Mouse (Mus musculus) heart, postnatal 36 days (tissue): Measurements from ENCODE around the gene Rnps1. TPM values are rescaled to one million over a fixed set of nuclear protein-coding genes. Genes with fewer than 3 reads are reported as not detected.

ENCODE experiments used
- DNase-seq, 2 experiments: peaks; one replicate each; pipeline ENCODE4 v3.0.0; 2021 to 2022
- intact Hi-C: fragments of 180-260 bp; cut with DNase I; formaldehyde crosslinking; loops from one replicate; pipeline ENCODE4 v1.15.1; 2025
- total RNA-seq, 2 experiments: library from RNA; stranded (reverse); gene quantifications; 2 replicates each; pipeline ENCODE4 v1.2.3; 2021

The Rnps1 gene
- total RNA-seq, 2 experiments from 2014 or later: 58.4 to 61.6 TPM

- no peak for DNase-seq
- intact Hi-C loops: no loop called here
Observed at GRCm38 (mm10) chr17:24468636-24469246, 54.4 kb downstream of the Rnps1 start.

GRCm38 (mm10) chr17:24469336-24469909, 55.1 kb downstream of the Rnps1 start:
- intact Hi-C loops: no loop called here
- no peak for DNase-seq

DNA sequence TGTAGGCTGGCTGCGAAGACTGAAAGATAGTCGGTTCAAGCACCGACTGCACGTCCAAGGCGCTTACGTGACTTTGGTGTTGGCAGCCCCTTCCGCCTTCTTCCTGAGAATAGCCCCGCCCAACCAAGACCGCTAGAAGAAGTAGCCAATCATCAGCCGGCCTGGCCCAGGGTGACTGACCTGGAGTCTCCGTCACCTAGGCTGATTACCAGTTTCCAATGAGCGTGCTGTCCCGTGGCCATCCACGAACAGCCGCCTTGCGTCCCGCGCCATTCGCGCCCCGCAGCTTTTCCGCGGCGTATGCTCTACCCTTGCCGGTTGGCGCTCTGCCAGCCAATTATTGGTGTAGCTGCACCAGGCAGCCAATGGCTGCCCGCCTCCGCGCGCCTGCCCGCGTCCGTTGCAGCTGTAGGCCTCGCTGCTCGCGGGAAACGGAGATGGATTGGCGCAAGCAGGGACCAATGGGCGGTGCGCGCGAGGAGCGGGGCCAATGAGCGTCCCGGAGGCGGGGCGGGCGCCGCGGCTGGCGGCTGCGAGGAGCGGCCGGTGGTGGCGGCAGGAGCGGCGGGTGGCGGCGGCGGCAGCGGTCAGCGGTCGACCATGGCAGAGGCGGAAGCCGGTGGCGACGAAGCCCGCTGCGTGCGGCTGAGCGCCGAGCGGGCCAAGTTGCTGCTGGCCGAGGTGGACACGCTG, 55.7 kb downstream of the Rnps1 start, which contains the start of the genes E4f1 and Pgp:
E4f1 (minus strand) TSS at position 404 of the 693 bp plus-strand sequence.
Pgp (plus strand) TSS at position 483 of the 693 bp plus-strand sequence.
- peak; percentile 97 to 99 for DNase-seq
- intact Hi-C loops: no loop called here

- DNase-seq: peak in 1 of 2 experiments; percentile 41
- intact Hi-C loops: no loop called here
Observed at GRCm38 (mm10) chr17:24470701-24471527, 56.5 kb downstream of the Rnps1 start.

DNA sequence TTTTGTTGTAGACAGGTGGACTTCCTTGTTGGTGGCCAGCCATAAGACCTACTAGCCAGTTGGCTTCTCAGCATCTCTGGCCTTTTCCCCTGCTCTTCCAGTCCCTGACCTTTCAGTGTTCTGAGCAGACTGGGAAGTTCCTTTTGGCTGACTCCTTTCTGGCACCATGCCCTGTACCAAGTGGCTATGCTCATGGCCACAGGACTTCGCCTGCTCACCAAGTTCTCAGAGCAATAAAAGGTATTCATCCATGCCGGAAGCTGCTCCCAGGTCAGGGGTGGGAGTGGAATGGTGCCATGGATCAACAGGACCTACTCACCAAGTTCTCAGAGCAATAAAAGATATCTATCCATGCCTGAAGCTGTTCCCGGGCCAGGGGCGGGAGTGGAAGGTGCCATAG, 58.1 kb downstream of the Rnps1 start:
- intact Hi-C loops: no loop called here
- peak; percentile 49 to 55 for DNase-seq

DNA sequence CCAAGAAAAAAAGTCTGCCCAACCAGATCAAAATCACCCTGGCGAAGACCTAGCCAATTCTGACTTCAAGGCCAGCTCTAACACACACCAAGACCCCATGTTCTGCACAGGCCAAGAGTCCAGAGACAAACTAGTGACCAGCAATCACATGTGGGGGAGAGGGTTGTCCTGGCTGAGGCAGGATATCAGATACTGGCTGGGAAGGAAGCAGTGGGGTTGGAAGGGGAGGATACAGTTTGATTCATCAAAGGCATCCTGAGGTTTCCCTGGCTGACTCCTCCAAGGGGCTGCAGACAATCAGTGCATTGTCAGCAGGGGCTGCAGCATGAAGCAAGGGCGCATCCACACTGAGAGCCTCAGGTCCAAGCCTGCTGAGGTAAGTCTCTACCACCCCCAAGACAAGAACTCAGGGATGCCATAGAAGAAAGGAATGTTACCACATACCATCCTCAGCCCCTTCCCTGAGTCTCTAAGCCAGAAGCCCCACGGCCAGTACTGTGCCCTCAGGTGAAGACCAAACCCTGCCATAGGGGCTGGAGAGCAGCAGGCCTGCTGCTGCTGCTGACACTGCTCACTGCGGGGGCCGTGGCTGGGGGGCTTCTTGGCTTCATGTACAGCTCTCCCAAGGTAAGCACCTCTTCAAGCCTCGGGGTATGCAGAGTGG, 59.4 kb downstream of the Rnps1 start, which contains the start of gene Bricd5:
Bricd5 (plus strand) TSS at position 273 of the 664 bp plus-strand sequence.
- DNase-seq: no peak
- intact Hi-C loops: no loop called here

DNA sequence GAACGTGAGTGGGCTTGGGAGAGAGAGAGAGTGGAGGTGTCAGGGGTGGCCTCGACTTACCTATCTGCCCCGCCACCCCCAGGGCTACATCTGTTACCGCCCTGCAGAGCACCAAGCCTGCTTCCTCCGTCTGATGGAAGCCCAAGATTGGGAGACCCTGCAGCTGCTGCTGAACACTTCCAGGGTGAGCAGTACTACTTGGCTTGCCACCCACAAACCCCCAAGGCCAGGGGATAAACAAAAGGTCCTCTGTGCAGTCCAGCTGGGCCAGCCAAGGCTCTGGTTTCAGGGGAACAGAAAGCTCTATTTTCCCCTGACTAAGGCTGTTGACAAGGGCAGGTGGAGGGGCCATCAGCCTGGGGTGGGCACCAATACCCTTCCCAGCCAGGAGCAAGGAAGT, 60.2 kb downstream of the Rnps1 start:
- intact Hi-C loops: no loop called here
- no peak for DNase-seq

Other genes starting within 250 kb of the Rnps1 start
- gene Atp6v0c, start 244.9 kb upstream of the Rnps1 start, total RNA-seq: 100 to 1,000 TPM; 227 to 247 TPM
- gene Tbc1d24, start 209.0 kb upstream of the Rnps1 start, total RNA-seq: 1 to 10 TPM; 8.4 to 9.4 TPM
- under 1 TPM; 0.58 to 0.68 TPM for gene Ntn3, start 205.0 kb upstream of the Rnps1 start, total RNA-seq
- 1 to 10 TPM; 2.1 to 3.2 TPM for gene Tedc2, start 193.7 kb upstream of the Rnps1 start, total RNA-seq
- 1 to 10 TPM in 1 of 2 experiments, under 1 TPM in 1; 0.92 to 1.1 TPM for gene Ccnf, start 163.1 kb upstream of the Rnps1 start, total RNA-seq
- gene Abca17, start 63.5 kb upstream of the Rnps1 start, total RNA-seq: under 1 TPM in 1 of 2 experiments, not detected in 1; 0.08 TPM
- gene Abca3, start 62.6 kb upstream of the Rnps1 start, total RNA-seq: 10 to 100 TPM; 13.5 to 15.5 TPM
- 100 to 1,000 TPM; 511 to 548 TPM for gene Eci1, start 12.1 kb downstream of the Rnps1 start, total RNA-seq
- gene Dnase1l2, start 28.5 kb downstream of the Rnps1 start, total RNA-seq: 1 to 10 TPM; 1.1 to 1.4 TPM
- 10 to 100 TPM; 11.0 to 12.4 TPM for gene E4f1, start 55.7 kb downstream of the Rnps1 start, total RNA-seq
- 10 to 100 TPM; 39.1 to 41.9 TPM for gene Pgp, start 55.8 kb downstream of the Rnps1 start, total RNA-seq
- gene Bricd5, start 59.3 kb downstream of the Rnps1 start, total RNA-seq: not detected
- 1 to 10 TPM; 8.1 to 9.0 TPM for gene Mlst8, start 64.5 kb downstream of the Rnps1 start, total RNA-seq
- gene Caskin1, start 74.0 kb downstream of the Rnps1 start, total RNA-seq: under 1 TPM; 0.11 to 0.14 TPM
- 10 to 100 TPM; 45.7 to 51.6 TPM for gene Traf7, start 113.4 kb downstream of the Rnps1 start, total RNA-seq
- gene Rab26, start 119.6 kb downstream of the Rnps1 start, total RNA-seq: not detected
- 10 to 100 TPM; 45.4 to 45.6 TPM for gene Pkd1, start 135.3 kb downstream of the Rnps1 start, total RNA-seq
- 100 to 1,000 TPM; 106 to 112 TPM for gene Tsc2, start 218.1 kb downstream of the Rnps1 start, total RNA-seq
- gene Nthl1, start 218.1 kb downstream of the Rnps1 start, total RNA-seq: 1 to 10 TPM; 3.3 to 4.1 TPM
- gene Slc9a3r2, start 235.8 kb downstream of the Rnps1 start, total RNA-seq: 100 to 1,000 TPM in 1 of 2 experiments, 10 to 100 TPM in 1; 91.1 to 140 TPM
- not detected for gene Npw, start 243.9 kb downstream of the Rnps1 start, total RNA-seq